Mouse (Mus musculus) liver, adult 10 weeks (tissue): ENCODE results near the gene Pla2g4b. TPM values are rescaled to one million over a fixed set of nuclear protein-coding genes. Genes with fewer than 3 reads are reported as not detected.

Experiments
- polyA plus RNA-seq: library from polyadenylated mRNA; stranded (reverse); fragments of 350-450 nt; fragmentation: Illumina TruSeq; extraction: RNeasy Lipid Tissue Mini Kit (QIAGEN cat#74804); gene quantifications from one replicate; pipeline ENCODE4 v1.2.3, GENCODE M21; 2014; ENCODE audit warnings: low read depth, low replicate concordance

Gene Pla2g4b
- 0.21 TPM for polyA plus RNA-seq

GRCm38 (mm10) chr2:120032726-120033467, at the start of gene Pla2g4b:
Pla2g4b (plus strand) TSS chr2:120033417.

GRCm38 (mm10) chr2:120026984-120027949, 6.0 kb upstream of the Pla2g4b start, which contains the start of the genes Jmjd7 and Gm28042:
Jmjd7 (plus strand) TSS chr2:120027483.
Gm28042 (plus strand) TSS chr2:120027493.

Other genes with a start within 250 kb of the Pla2g4b start
- gene Rpap1, start 245.9 kb upstream of the Pla2g4b start, polyA plus RNA-seq: 0.29 TPM
- gene Tyro3, start 235.7 kb upstream of the Pla2g4b start, polyA plus RNA-seq: 0.11 TPM
- gene Mga, start 136.2 kb upstream of the Pla2g4b start, polyA plus RNA-seq: 8.6 TPM
- 0.79 TPM for gene Mapkbp1, start 60.7 kb upstream of the Pla2g4b start, polyA plus RNA-seq
- 1.1 TPM for gene Jmjd7, start 5.9 kb upstream of the Pla2g4b start, polyA plus RNA-seq
- not detected for gene Gm28042, start 5.9 kb upstream of the Pla2g4b start, polyA plus RNA-seq
- gene Ehd4, start 121.2 kb downstream of the Pla2g4b start, polyA plus RNA-seq: 3.3 TPM
- gene Pla2g4e, start 211.9 kb downstream of the Pla2g4b start, polyA plus RNA-seq: not detected